Mouse (Mus musculus): Measurements from ENCODE around the gene Gm572. TPM values are rescaled to one million over a fixed set of nuclear protein-coding genes. Genes with fewer than 3 reads are reported as not detected.

Gm572 gene
- total RNA-seq, 2 experiments from 2014 or later: not detected

- intact Hi-C loops (cut with DNase I): no loop called here
- DNase-seq (ENCODE audit: extremely low spot score in 1 of 2, low spot score in 2 of 2): no peak
Observed at GRCm38 (mm10) chr4:148622485-148622884, 20.6 kb upstream of the Gm572 start.

DNA sequence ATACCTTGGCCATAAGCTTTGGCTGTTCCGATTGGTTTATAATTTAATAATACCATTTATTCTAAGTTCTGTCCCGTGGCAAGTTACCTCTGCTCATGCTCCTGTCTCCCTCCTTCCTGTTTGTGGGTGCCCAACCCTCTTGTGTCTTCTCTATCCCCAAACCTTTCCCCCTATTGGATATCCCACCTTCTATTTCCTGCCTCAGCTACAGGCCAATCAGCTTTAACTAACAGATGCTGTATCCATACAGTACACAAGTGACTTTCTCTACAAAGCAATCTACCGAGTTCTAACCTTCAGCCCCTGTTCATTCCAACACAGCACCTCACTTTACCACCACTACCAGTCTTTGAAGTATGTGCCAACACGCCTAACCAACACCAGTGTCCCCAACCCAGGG lies 19.5 kb upstream of the Gm572 start:
- intact Hi-C loops (cut with DNase I): no loop called here
- DNase-seq (ENCODE audit: extremely low spot score in 1 of 2, low spot score in 2 of 2): no peak

DNA sequence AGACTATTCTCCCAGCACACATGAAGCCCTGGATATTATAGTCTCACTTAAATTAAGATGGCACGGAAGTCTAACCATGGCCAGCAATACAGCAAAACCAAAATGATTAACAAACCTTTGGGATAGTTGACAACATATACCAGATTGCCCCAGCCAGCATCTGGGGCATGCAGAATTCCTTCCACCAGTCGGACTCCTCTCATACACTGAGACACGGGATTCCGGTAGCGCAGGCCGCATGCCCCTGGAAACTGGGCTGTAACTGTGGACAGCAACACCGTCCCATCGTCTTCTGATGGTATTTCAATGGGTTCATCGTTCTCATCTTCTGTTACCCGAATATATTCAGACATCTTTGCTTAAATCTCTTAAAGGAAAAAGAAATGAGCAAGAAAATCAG lies 18.1 kb upstream of the Gm572 start:
- intact Hi-C loops (cut with DNase I): no loop called here
- DNase-seq (ENCODE audit: extremely low spot score in 1 of 2, low spot score in 2 of 2): no peak

DNA sequence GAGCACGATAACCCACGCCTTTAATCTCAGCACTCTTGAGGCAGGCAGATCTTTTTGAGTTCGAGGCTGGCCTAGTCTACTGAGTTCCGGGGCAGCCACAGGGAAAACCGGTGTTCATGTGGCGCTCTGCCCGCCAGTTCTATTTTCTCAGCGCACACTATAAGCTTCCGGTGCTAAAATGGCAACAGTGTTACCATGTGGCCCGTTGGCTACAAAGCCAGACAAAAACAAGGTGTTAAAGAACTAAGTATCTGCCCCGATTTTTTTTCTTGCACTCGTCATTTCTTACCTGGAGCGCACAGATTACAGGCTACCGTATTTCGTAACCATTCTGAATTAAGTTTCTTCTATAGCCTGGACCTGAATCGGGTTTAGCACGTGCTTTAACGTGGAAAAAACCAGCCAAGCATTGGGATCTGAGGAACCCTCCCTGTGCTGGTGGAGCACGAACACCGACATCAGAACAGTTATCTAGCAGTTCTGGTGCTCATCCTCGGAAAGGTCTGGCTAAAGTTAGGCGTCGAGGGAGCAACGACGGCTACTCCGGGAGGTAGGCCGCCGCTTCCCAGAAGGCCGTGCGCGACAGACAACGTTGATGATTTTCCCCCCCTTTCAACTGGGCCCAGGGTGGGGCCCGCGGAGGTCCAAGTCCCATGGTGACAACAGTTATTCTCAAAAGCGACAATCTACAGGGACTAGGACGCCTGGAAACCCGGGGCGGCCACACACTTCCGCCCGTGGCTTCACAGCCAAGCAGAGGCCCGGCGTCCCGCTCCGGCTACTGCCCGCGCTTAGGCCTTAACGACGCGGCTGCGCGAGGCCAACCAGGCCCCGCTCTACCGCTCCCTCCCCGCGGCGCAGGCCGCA lies 17.1 kb upstream of the Gm572 start:
- intact Hi-C loops (cut with DNase I): no loop called here
- DNase-seq (ENCODE audit: extremely low spot score in 1 of 2, low spot score in 2 of 2): peak in 1 of 2 experiments; percentile 63

DNA sequence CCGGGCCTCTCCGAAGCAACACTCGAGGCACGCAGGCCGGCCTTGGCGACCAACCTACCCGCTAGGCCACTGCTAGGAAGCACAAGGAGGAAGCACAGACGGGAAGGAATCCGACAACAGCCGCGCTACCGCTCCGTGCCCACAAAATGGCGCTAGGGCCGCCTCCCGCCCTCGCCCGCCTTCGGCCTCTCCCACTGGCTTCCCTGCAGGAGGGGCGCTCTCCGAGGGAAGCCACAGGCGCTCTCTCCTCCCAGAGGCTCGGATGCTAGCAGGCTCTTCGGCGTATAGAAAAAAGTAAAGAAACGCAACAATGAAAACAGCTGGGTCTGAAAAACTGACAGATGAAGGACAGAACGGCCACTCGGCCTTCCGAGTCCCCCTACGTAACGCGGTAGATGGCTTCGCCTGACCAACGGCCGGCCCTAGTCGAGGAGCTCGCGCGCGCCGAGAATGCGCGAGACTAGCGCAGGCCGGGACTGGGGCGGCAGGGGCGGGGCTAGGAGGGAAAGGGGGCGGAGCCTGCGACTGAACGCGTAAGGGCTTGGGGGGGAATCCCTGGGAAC lies 16.4 kb upstream of the Gm572 start, which contains the start of gene Tardbp:
TSS of gene Tardbp (minus strand) at position 397 of the 563 bp plus-strand sequence.
- DNase-seq (ENCODE audit: extremely low spot score in 1 of 2, low spot score in 2 of 2): peak; percentile 90 to 98

DNA sequence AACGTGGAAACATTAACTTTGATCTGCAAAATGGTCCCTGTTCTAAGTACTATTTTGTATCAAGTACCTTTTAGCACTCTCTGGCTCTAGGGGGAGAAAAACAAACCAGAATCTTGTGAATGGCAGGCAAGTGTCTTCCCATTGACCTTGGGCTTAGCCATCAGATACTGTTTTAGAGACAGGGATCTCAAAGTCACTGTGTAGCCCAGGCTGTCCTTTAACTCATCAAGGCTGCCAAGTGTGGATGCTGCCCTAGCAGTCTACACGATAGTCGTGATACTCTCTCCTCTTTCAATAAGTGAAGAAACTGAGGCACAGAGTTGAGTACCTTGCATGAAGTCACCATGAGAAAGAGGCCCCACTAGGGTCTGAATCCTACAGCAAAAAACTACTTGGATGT lies 15.9 kb upstream of the Gm572 start:
- DNase-seq (ENCODE audit: extremely low spot score in 1 of 2, low spot score in 2 of 2): no peak
- intact Hi-C loops (cut with DNase I): no loop called here

More for the DNA sequence above, 16.4 kb upstream of the Gm572 start, which contains the start of gene Tardbp:
- intact Hi-C loops (cut with DNase I): no loop called here

- intact Hi-C loops (cut with DNase I): no loop called here
- no peak for DNase-seq (ENCODE audit: extremely low spot score in 1 of 2, low spot score in 2 of 2)
Observed at GRCm38 (mm10) chr4:148632013-148632692, 11.0 kb upstream of the Gm572 start.

DNA sequence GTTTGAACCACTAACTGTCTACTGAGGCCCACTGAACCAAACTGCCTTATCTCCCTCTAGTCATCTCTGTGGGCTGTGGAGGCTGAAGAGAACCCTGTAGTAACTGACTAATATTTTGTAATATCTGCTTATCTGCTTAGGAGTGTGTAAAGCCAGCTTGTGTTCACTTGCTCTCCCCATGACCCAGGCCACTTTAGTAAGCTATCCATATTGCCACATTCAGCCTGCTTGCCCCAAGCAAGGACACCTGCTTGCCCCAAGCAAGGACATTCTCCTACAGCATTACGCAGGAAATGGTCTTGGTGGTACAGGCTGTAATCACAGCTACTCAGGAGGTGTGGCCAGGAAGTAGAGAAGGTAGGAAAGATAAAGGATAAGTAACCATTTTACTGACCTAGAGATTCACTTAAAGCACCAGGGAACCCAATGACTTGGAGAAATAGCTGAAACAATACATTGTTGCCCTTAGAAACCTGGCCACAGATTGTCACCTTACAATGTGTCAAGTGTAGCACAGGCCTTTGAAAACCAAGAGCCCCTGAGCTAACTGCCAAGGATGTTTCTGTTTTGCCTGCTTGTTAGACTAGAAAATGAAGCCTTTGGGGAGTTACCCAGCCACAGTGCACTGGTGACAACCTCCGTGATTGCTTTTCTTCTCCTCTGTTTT lies 9.6 kb upstream of the Gm572 start:
- intact Hi-C loops (cut with DNase I): no loop called here
- DNase-seq (ENCODE audit: extremely low spot score in 1 of 2, low spot score in 2 of 2): no peak

GRCm38 (mm10) chr4:148635309-148635708 lies 7.8 kb upstream of the Gm572 start:
- intact Hi-C loops (cut with DNase I): no loop called here
- DNase-seq (ENCODE audit: extremely low spot score in 1 of 2, low spot score in 2 of 2): no peak

DNA sequence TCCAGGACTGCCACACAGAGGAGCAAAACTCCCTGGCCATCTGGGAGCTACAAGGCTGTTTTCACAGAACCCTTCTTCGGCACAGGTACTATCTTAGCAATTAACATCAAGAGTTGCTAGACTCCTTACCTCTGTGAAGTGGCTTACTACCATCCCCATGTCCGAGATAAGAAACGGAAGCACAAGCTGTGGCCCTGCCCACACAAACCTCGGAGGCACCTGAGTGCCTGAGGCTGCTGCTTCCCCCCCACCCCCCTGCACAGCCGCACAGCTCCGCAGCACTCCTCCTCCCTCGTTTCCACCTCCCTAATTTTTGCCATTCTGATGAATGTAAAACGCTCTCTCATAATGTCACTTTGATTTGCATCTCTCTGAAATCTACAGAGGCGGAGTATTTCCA lies 4.8 kb upstream of the Gm572 start:
- no peak for DNase-seq (ENCODE audit: extremely low spot score in 1 of 2, low spot score in 2 of 2)
- intact Hi-C loops (cut with DNase I): no loop called here

DNA sequence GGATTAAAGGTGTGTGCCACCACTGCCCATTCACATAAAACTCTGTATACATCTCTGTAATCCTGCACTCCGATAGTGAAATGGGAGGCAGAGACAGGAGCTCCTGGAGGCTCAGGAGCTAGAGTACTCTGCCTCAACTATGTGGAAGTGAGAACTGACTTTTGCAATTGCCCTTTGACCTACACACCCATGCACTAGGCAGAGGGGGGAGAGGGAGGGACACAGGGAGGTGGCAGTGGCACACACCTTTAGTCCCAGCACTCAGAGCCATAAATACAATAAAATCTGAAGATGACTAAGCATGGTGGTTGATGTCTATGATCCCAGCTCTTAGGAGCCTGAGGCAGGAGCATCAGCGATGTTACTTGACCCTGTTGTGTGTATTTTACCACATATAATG lies 3.7 kb upstream of the Gm572 start:
- intact Hi-C loops (cut with DNase I): no loop called here
- DNase-seq (ENCODE audit: extremely low spot score in 1 of 2, low spot score in 2 of 2): no peak

DNA sequence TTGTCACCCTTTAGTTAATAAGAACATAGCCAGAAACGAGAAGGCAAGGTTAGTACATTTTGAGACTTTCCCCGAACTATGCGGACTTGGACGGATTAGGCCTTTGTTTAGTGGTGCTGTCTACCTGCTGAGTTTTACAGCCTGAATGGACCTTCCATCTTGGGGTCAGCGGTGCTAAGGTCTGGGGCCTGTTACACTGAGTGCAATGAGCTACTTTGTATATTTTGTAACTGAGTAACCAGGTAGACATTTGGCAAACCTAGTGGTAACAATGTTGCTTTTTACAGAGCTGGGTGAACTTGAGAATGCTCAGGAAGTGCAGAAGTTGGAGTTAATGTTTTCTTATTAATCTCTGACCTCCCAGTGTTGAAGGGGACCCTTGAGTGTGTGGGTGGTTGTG lies 2.0 kb upstream of the Gm572 start:
- intact Hi-C loops (cut with DNase I): no loop called here
- DNase-seq (ENCODE audit: extremely low spot score in 1 of 2, low spot score in 2 of 2): no peak

DNA sequence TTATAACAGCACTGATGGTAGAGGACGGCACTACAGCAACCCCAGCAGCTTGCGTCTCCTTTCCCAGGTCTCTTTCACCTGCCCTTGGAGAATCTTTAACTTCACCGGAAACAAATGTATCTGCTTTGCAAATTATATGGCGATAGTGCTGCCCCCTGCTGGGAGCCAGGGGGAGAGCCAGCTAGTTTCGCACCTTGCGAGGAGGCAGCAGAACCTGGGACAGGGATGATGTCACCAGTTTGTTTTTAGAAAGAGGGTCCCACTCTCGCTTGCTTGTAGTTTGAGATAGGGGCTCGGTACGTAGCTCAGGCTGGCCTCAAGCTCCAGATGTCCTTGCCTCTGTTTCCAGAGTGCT lies 1.0 kb downstream of the Gm572 start:
- intact Hi-C loops (cut with DNase I): no loop called here
- peak in 1 of 2 experiments; percentile 66 for DNase-seq (ENCODE audit: extremely low spot score in 1 of 2, low spot score in 2 of 2)

DNA sequence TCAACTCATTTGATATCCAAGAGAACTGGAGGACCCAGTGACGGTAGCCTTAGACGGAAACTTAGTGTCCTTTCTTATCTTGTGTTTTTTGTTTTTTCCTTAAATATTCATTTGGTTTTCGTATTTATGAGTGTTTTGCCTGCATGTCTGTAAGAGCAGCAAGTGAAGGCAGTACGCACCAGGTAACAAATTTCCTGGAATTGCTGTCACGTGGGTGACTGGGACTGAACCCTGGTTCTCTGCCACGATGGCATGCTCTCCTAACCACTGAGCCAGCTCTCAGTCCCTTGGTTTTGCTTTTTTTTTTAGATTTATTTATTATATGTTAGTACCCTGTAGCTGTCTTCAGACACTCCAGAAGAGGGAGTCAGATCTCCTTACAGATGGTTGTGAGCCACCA lies 1.8 kb downstream of the Gm572 start:
- no peak for DNase-seq (ENCODE audit: extremely low spot score in 1 of 2, low spot score in 2 of 2)
- intact Hi-C loops (cut with DNase I): no loop called here

DNA sequence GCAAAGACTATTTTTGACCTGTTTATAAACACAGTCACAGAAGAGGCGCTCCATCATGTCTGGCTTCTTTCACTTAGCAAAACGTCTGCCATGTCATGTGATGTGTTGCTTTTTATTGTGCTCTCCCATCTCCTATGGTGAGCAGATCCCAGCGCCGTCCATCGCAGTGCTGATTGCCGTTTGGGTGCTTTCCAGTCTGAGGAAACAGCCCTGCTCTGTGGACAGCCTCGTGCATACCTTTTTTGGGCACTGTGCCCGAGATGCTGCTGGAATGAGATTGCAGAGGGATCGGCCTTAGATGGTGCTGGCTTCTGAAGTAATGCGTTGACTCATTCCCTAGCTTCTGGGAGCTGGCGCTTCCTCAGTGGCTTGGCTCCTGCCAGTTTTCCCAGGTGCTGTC lies 3.5 kb downstream of the Gm572 start:
- DNase-seq (ENCODE audit: extremely low spot score in 1 of 2, low spot score in 2 of 2): peak in 1 of 2 experiments; percentile 54
- intact Hi-C loops (cut with DNase I): no loop called here

- intact Hi-C loops (cut with DNase I): no loop called here
- DNase-seq (ENCODE audit: extremely low spot score in 1 of 2, low spot score in 2 of 2): no peak
Observed at GRCm38 (mm10) chr4:148649309-148649708, 6.2 kb downstream of the Gm572 start.

DNA sequence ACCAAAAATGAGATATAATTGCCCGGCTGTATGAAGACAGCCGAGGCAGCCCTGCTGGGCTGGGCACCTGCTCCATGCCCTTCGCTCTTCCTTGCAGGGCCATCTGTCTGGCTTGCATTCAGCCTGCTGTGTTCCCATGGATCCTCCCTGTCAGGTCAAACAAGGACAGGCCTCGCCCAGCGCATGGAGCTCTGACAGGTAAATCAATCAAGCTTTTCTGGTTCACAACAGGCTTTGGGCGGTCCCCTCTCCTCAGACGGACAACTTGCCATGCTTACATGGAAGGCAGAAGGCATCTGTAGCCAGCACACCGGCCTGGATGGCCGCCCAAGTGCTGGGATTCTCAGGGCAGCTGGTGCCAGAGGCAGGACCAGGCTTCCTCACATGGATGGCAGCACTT lies 7.9 kb downstream of the Gm572 start:
- intact Hi-C loops (cut with DNase I): no loop called here
- no peak for DNase-seq (ENCODE audit: extremely low spot score in 1 of 2, low spot score in 2 of 2)

GRCm38 (mm10) chr4:148654701-148655398 lies 11.7 kb downstream of the Gm572 start:
- intact Hi-C loops (cut with DNase I): no loop called here
- DNase-seq (ENCODE audit: extremely low spot score in 1 of 2, low spot score in 2 of 2): no peak

DNA sequence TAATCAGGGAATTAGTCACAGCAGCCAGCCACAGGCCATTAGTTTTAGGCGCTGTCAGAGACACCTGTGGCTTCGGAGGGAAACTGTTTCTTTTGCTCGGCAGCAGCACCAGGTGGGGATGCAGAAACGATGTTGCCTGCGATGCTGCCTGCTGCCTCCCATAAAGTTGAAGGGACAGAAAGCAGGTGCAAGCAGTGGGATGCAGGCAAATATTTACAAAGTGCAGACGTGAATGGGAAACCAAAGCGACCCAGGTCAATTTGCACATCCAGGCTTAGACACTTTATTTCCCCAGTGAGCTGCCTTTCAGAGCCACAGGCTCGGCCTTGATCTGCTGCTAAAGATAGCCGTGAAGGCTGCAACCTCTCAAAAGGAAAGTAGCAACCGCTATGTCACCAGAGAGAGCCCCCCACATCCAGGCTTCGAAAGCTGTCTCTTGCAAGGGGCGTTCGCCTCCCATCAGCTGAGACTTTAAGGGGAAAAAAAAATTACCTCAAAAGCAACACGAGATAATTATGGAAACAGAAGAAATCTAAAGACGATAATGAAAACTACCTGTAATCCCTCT lies 13.7 kb downstream of the Gm572 start:
- DNase-seq (ENCODE audit: extremely low spot score in 1 of 2, low spot score in 2 of 2): no peak
- intact Hi-C loops (cut with DNase I): no loop called here

Measured in left cerebral cortex, postnatal 10 days (tissue).